Mouse (Mus musculus) limb, embryonic 11.5 days (tissue): ENCODE results near the gene Pi4ka. TPM values are rescaled to one million over a fixed set of nuclear protein-coding genes. Genes with fewer than 3 reads are reported as not detected.

ENCODE experiments used
- ATAC-seq: fragments of 200-750 bp; cut with Nextera tagmentation; 2 replicates; pipeline ENCODE4 v1.8.0; 2017; ENCODE audit warnings: low read depth; ENCODE audit not compliant: insufficient number of reproducible peaks, low FRiP score, low TSS enrichment
- DNase-seq: peaks from one replicate; pipeline ENCODE4 v3.0.0-alpha.2; 2015; ENCODE audit warnings: low spot score
- H3K27ac ChIP-seq: fragments of 300-500 bp; sonication (generic); replicated peaks from 2 replicates; pipeline ENCODE4 v1.5.1; 2014; ENCODE audit warnings: low read depth, mild to moderate bottlenecking, low read length
- H3K27me3 ChIP-seq: fragments of 300-500 bp; sonication (generic); 2 replicates; pipeline ENCODE4 v1.6.1; 2014; ENCODE audit warnings: mild to moderate bottlenecking, low read length, mixed read lengths; ENCODE audit not compliant: control insufficient read depth, insufficient read depth
- H3K36me3 ChIP-seq: fragments of 300-500 bp; sonication (generic); 2 replicates; pipeline ENCODE4 v1.6.1; 2014; ENCODE audit warnings: mild to moderate bottlenecking, low read length, moderate library complexity, mixed read lengths; ENCODE audit not compliant: control insufficient read depth, insufficient read depth
- H3K4me1 ChIP-seq: fragments of 300-500 bp; sonication (generic); 2 replicates; pipeline ENCODE4 v1.6.1; 2014; ENCODE audit warnings: low read length, mixed read lengths; ENCODE audit not compliant: control insufficient read depth, insufficient read depth
- H3K4me2 ChIP-seq: fragments of 300-500 bp; sonication (generic); 2 replicates; pipeline ENCODE4 v1.6.1; 2014; ENCODE audit warnings: low read depth, mild to moderate bottlenecking, moderate library complexity; ENCODE audit not compliant: severe bottlenecking
- H3K4me3 ChIP-seq: fragments of 300-500 bp; sonication (generic); 2 replicates; pipeline ENCODE4 v1.5.1; 2014; ENCODE audit warnings: low read depth, low read length
- H3K9ac ChIP-seq: fragments of 300-500 bp; sonication (generic); 2 replicates; pipeline ENCODE4 v1.6.1; 2014; ENCODE audit warnings: mild to moderate bottlenecking, low read length
- H3K9me3 ChIP-seq: fragments of 300-500 bp; sonication (generic); 2 replicates; pipeline ENCODE4 v1.6.1; 2016; ENCODE audit warnings: low read length; ENCODE audit not compliant: control insufficient read depth
- WGBS: fragments of 180-500 bp; shearing (Covaris S2); extraction: QIAGEN DNeasy Blood & Tissue Kit; methylation state at CpG from one replicate; pipeline ENCODE4 v1.1.7; 2014; 5-methylcytosine and 5-hydroxymethylcytosine counted together
- polyA plus RNA-seq: library from polyadenylated mRNA; unstranded; fragments of >200 nt; fragmentation: Nextera tagmentation; extraction: Ambion mirVana; gene quantifications from 2 replicates; pipeline ENCODE4 v1.2.1, GENCODE M21; 2014

Pi4ka gene
- polyA plus RNA-seq, 1 experiment from 2014 or later, result 33.2 TPM

DNA sequence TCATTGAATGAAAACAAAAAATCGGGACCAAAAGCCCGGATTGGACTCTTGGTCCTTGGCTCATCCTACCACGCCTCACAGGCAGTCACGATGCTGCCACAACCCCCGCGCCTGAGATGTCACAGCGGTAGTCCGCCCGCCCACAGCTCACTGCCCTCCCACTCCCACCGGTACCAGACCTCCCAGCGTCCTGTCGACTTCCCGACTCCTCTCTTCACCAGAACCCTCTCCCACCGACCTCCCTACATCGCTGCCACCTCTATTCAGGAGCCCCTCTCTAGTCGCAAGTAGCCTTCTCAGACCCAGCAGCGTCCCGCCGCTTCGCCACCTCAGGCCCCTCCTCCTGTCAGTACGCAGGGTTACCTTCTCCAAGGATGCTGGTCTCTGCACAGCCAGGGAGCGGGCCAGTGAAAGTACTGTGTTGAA is 830 bp downstream of the Pi4ka start:
- Histone ChIP-seq H3K4me2 (peak overlapping the region; percentile 78), H3K27me3 (no peaks in the 10 kb centered on the region), H3K36me3 (no peaks in the 10 kb centered on the region), H3K4me1 (peaks cover 9% of the 10 kb centered on the region; the same call in 1 of the 2 replicates), H3K9ac (peak overlapping the region; percentile 61), H3K4me3 (peak overlapping the region; percentile 67), H3K27ac (no peak overlapping the region; the same call in 1 of the 2 replicates), H3K9me3 (no peaks in the 10 kb centered on the region)
- WGBS, result under 1% methylated on average over 22 of the region's 22 CpGs
- ATAC-seq (peak; percentile 81), DNase-seq (no peak)

DNA sequence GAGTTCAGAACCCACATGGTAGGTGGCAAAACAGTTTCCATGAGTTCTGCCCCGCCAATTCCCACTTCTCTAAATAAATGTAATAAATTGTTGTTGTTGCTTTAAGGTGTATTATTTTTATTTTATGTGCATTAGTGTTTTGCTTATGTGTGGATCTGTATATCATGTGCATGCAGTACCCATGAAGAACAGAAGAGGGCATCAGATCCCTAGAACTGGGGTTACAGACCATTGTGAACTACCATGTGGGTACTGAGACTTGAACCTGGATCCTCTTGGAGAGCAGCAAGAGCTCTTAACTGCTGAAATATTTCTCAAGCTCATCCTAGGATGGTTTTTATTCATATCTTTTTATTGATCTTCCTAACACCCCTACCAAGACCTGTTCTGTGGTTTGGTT is 3.3 kb downstream of the Pi4ka start:
- DNase-seq (peak; percentile 42), ATAC-seq (no peak)
- Histone ChIP-seq H3K4me3 (no peak overlapping the region), H3K36me3 (no peaks in the 10 kb centered on the region), H3K27me3 (no peaks in the 10 kb centered on the region), H3K4me1 (peaks cover 9% of the 10 kb centered on the region; the same call in 1 of the 2 replicates), H3K9ac (no peak overlapping the region), H3K27ac (no peak overlapping the region), H3K4me2 (no peak overlapping the region), H3K9me3 (no peaks in the 10 kb centered on the region)
- 76% methylated on average over 1 of the region's 1 CpGs for WGBS

DNA sequence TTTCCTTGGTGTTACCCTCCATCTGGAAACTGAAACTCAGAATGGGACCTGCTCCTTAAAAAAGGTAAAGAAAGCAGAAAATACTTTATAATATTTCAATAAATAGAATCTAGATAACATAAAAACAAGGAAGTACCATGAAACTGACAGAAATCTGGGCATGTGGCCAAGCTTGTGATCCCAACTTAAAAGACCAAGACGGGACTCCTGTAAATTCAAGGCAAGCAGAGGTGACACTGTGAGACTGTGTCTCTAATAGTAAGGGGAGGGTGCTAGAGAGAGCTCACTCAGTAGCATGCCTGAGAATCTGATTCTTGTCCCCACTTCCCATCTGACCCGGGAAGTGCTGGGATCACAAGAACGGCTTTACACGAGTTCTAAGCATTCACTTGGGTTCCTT is 13.3 kb downstream of the Pi4ka start:
- no peak for ATAC-seq
- Histone ChIP-seq H3K27me3 (no peaks in the 10 kb centered on the region), H3K4me3 (no peak overlapping the region), H3K4me1 (no peaks in the 10 kb centered on the region), H3K36me3 (no peaks in the 10 kb centered on the region), H3K27ac (no peak overlapping the region), H3K9me3 (no peaks in the 10 kb centered on the region), H3K9ac (no peak overlapping the region), H3K4me2 (no peak overlapping the region)
- WGBS, result 85% methylated on average over 4 of the region's 4 CpGs
- DNase-seq, result no peak

DNA sequence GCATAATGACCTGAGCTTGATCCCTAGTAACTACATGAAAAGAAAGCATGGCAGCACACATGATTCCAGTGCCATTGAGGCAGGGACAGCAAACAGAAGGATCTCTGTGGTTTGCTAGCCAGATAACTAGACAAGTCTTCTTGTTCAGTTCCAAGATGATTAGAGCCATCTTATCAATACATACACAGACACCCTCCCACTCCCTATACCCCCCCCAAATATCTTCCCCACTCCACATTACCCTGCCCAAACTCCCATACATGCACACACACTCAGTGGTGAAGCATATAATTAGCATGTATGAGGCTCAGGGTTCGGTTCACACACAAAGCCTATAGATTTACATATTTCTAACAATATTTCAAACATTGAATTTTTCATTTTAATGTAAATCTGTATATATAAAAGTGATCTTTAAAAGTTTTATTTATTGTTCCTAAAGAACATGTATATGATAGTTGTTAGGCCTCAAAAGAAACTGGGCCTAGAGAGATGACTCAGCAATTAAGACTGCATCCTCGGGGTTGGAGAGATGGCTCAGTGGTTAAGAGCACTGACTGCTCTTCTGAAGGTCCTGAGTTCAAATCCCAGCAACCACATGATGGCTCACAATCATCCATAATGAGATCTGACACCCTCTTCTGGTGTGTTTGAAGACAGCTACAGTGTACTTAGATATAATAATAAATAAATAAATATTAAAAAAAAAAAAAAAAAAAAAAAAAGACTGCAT is 22.4 kb downstream of the Pi4ka start:
- 86% methylated on average over 2 of the region's 2 CpGs for WGBS
- H3K27ac ChIP-seq, result no peak overlapping the region
- H3K9me3 ChIP-seq, result no peaks in the 10 kb centered on the region
- no peaks in the 10 kb centered on the region for H3K27me3 ChIP-seq
- no peak for DNase-seq
- H3K4me3 ChIP-seq, result no peak overlapping the region
- no peak for ATAC-seq
- H3K4me1 ChIP-seq, result no peaks in the 10 kb centered on the region
- H3K36me3 ChIP-seq, result no peaks in the 10 kb centered on the region
- no peak overlapping the region for H3K9ac ChIP-seq
- H3K4me2 ChIP-seq, result no peak overlapping the region

DNA sequence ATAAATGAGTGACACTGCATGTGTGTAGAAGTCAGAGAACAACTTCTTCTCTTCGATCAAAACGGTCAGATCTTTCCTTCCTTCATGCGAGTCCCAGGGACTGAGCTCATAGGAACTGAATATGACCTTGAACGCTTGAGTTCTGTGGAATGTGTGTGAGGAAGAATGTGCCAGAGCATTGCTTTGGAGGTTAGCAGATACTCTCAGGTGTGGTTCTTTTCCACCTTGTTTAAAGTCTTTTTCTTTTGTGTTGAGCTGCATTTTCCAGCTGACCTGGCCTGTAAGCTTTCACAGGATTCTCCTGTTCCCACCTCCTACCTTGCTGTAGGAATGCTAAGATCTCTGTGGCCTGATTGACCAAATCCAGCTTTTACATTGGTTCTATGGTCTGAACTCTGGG is 23.8 kb downstream of the Pi4ka start:
- no peaks in the 10 kb centered on the region for H3K27me3 ChIP-seq
- no peaks in the 10 kb centered on the region for H3K9me3 ChIP-seq
- WGBS, result 95% methylated on average over 4 of the region's 4 CpGs
- no peak overlapping the region for H3K9ac ChIP-seq
- ATAC-seq, result no peak
- 0 out of 2 replicates have a peak, but pooled peaks cover 4% of the 10 kb centered on the region for H3K36me3 ChIP-seq
- H3K4me2 ChIP-seq, result no peak overlapping the region
- no peak overlapping the region for H3K4me3 ChIP-seq
- no peak for DNase-seq
- H3K27ac ChIP-seq, result no peak overlapping the region
- no peaks in the 10 kb centered on the region for H3K4me1 ChIP-seq

DNA sequence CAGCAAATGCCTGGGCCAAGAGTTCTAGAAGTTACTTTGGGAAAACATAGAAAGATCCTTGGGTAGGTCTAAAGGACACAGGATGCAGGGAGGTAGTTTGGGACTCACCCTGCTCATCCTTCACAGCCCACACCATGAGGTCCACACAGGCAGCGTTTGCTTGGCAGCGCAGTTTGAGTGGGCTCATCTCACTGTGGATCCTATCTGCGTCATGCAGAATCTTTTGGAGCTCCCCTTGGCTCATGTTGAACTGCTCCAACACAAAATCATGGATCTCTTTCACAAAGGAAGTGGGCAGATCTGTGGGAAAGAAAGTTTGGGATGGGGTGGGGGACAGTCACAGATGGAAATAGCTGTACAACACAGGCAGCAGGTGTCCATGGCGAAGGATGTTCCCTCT is 47.3 kb downstream of the Pi4ka start:
- Histone ChIP-seq H3K27me3 (no peaks in the 10 kb centered on the region), H3K36me3 (peaks cover 6% of the 10 kb centered on the region; the same call in 1 of the 2 replicates), H3K9ac (no peak overlapping the region), H3K4me3 (no peak overlapping the region), H3K27ac (no peak overlapping the region), H3K9me3 (no peaks in the 10 kb centered on the region), H3K4me1 (no peaks in the 10 kb centered on the region), H3K4me2 (no peak overlapping the region)
- WGBS, result 94% methylated on average over 4 of the region's 4 CpGs
- no peak for ATAC-seq
- DNase-seq, result no peak

DNA sequence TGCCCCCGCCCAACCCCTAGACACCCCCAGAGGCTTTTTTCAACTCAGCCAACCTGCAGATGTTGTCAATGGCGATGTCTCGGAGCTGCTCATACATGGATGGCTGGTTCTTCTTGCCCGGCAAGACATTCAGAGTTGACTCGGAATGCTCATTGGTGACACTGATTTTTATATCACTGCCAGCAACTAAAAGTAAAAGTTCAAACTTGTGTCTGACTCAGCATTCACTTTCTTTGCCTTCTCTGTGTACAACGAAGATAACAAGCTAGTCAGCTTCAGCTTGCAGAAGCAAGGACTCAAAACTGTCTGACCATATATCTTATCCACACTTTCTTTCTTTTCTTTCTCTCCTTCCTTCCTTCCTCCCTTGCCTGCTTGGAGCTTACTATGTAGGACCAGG is 50.1 kb downstream of the Pi4ka start:
- no peaks in the 10 kb centered on the region for H3K4me1 ChIP-seq
- H3K36me3 ChIP-seq, result peaks cover 6% of the 10 kb centered on the region; the same call in 1 of the 2 replicates
- H3K27me3 ChIP-seq, result no peaks in the 10 kb centered on the region
- DNase-seq, result no peak
- no peaks in the 10 kb centered on the region for H3K9me3 ChIP-seq
- H3K27ac ChIP-seq, result no peak overlapping the region
- 91% methylated on average over 6 of the region's 6 CpGs for WGBS
- no peak overlapping the region for H3K4me2 ChIP-seq
- no peak for ATAC-seq
- H3K4me3 ChIP-seq, result no peak overlapping the region
- no peak overlapping the region for H3K9ac ChIP-seq

DNA sequence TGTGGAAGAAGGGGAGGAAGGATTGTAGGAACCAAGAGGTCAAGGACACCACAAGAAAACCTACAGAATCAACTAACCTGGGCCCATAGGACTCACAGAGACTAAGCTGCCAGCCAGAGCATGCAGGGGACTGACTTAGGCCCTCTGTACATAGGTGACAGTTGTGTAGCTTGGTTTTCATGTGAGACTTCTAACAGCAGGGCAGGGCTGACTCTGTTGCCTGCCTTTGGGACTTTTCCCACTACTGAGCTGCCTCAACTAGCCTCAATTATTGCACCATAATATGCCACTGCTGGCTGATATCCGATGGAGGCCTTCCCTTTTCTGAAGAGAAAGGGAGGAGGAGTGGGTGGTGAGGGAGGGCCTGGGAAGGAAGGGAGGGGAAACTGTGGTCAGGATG is 59.3 kb downstream of the Pi4ka start:
- no peaks in the 10 kb centered on the region; the same call in 1 of the 2 replicates for H3K36me3 ChIP-seq
- no peak overlapping the region for H3K4me3 ChIP-seq
- H3K27me3 ChIP-seq, result no peaks in the 10 kb centered on the region
- DNase-seq (no peak), ATAC-seq (no peak)
- no peaks in the 10 kb centered on the region for H3K9me3 ChIP-seq
- H3K9ac ChIP-seq, result no peak overlapping the region
- no peak overlapping the region for H3K4me2 ChIP-seq
- no peaks in the 10 kb centered on the region for H3K4me1 ChIP-seq
- 86% methylated on average over 1 of the region's 1 CpGs for WGBS
- no peak overlapping the region for H3K27ac ChIP-seq

DNA sequence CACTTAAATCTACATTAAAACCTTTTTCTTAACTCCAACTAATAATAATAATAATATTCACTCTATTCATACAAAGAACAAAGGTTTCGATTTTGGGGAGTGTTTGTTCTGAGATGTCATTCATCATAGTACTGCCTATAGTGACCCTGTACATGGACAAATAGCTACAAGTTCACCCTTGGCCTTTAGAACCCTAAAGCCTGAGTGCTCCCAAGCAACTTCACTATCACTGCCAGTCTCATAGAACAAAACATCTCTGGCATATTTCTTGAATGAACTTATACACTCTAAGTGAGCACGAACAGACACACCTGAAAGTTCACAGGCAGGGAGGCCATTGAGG is 60.3 kb downstream of the Pi4ka start:
- H3K27ac ChIP-seq, result no peak overlapping the region
- H3K9me3 ChIP-seq, result no peaks in the 10 kb centered on the region
- H3K27me3 ChIP-seq, result no peaks in the 10 kb centered on the region
- H3K4me3 ChIP-seq, result no peak overlapping the region
- no peak overlapping the region for H3K4me2 ChIP-seq
- ATAC-seq, result no peak
- H3K36me3 ChIP-seq, result no peaks in the 10 kb centered on the region; the same call in 1 of the 2 replicates
- H3K4me1 ChIP-seq, result no peaks in the 10 kb centered on the region
- H3K9ac ChIP-seq, result no peak overlapping the region
- 91% methylated on average over 2 of the region's 2 CpGs for WGBS
- no peak for DNase-seq
